Mouse (Mus musculus) MEL (cell line): ENCODE measurements around the gene Ncf4. TPM values are rescaled to one million over a fixed set of nuclear protein-coding genes. Genes with fewer than 3 reads are reported as not detected.

Source experiments
- DNase-seq: peaks from one replicate; pipeline ENCODE4 v3.0.0; 2011; ENCODE audit warnings: low read depth, low spot score
- H3K27ac ChIP-seq: 2 replicates; pipeline ENCODE4 v1.5.1; 2012; ENCODE audit warnings: low read depth, mild to moderate bottlenecking, control low read depth, low read length, moderate library complexity; ENCODE audit not compliant: control insufficient read depth
- H3K27me3 ChIP-seq, 2 experiments: fragments of 150-350 bp in 1 of 2; sonication (generic) in 1 of 2; 2 replicates each; pipeline ENCODE4 v1.6.1; 2012; ENCODE audit warnings: low read length in 2 of 2, mild to moderate bottlenecking in 2 of 2, improper control_type of control experiment in 1 of 2, moderate library complexity in 1 of 2; ENCODE audit not compliant: insufficient read depth in 2 of 2, control insufficient read depth in 1 of 2
- H3K36me3 ChIP-seq, 2 experiments: 2 replicates each; pipeline ENCODE4 v1.6.1; 2012 to 2014; ENCODE audit warnings: low read length in 2 of 2, improper control_type of control experiment in 1 of 2, inconsistent platforms in 1 of 2, mild to moderate bottlenecking in 1 of 2; ENCODE audit not compliant: insufficient read depth in 2 of 2, control insufficient read depth in 1 of 2
- H3K4me1 ChIP-seq, 2 experiments: fragments of 150-350 bp in 1 of 2; sonication (generic) in 1 of 2; 2 replicates each; pipeline ENCODE4 v1.6.1; 2012; ENCODE audit warnings: low read length in 2 of 2, improper control_type of control experiment in 1 of 2, mild to moderate bottlenecking in 1 of 2; ENCODE audit not compliant: insufficient read depth in 2 of 2, control insufficient read depth in 1 of 2
- H3K4me3 ChIP-seq, 2 experiments: fragments of 150-350 bp in 1 of 2; sonication (generic) in 1 of 2; 2 replicates each; pipeline ENCODE4 v1.5.1; 2012; ENCODE audit warnings: low read depth in 2 of 2, low read length in 2 of 2, mild to moderate bottlenecking in 2 of 2, moderate library complexity in 2 of 2, control low read depth in 1 of 2, improper control_type of control experiment in 1 of 2; ENCODE audit not compliant: control insufficient read depth in 1 of 2, insufficient read depth in 1 of 2
- H3K79me2 ChIP-seq: 2 replicates; pipeline ENCODE4 v1.6.1; 2012; ENCODE audit warnings: mild to moderate bottlenecking, low read length, moderate library complexity; ENCODE audit not compliant: control insufficient read depth, poor library complexity, insufficient read depth
- H3K9ac ChIP-seq: 2 replicates; pipeline ENCODE4 v1.6.1; 2012; ENCODE audit warnings: low read depth, mild to moderate bottlenecking, control low read depth, low read length, moderate library complexity; ENCODE audit not compliant: control insufficient read depth, poor library complexity, severe bottlenecking
- H3K9me3 ChIP-seq: fragments of 150-350 bp; sonication (generic); replicated peaks from 2 replicates; pipeline ENCODE4 v1.6.1; 2012; ENCODE audit warnings: mild to moderate bottlenecking, low read length, improper control_type of control experiment, moderate library complexity; ENCODE audit not compliant: insufficient read depth
- BHLHE40 ChIP-seq: IDR thresholded peaks from 2 replicates; pipeline ENCODE4 v1.6.1; 2012; ENCODE audit warnings: low read depth, mild to moderate bottlenecking, inconsistent platforms, low read length, improper control_type of control experiment, borderline replicate concordance
- CHD1 ChIP-seq: IDR thresholded peaks from 2 replicates; pipeline ENCODE4 v1.6.1; 2012; ENCODE audit warnings: low read depth, mild to moderate bottlenecking, inconsistent platforms, low read length, improper control_type of control experiment
- EP300 ChIP-seq, 2 experiments: IDR thresholded peaks; 2 replicates each; pipeline ENCODE4 v1.6.1; 2011; ENCODE audit warnings: improper control_type of control experiment in 2 of 2, low read length in 2 of 2, low read depth in 1 of 2, mild to moderate bottlenecking in 1 of 2
- GABPA ChIP-seq: IDR thresholded peaks from 2 replicates; pipeline ENCODE4 v1.6.1; 2012; ENCODE audit warnings: low read depth, mild to moderate bottlenecking, inconsistent platforms, low read length, improper control_type of control experiment, moderate library complexity
- GATA1 ChIP-seq: IDR thresholded peaks from 2 replicates; pipeline ENCODE4 v1.6.1; 2011; ENCODE audit warnings: low read depth, low read length, improper control_type of control experiment
- JUND ChIP-seq: IDR thresholded peaks from 2 replicates; pipeline ENCODE4 v1.6.1; 2011; ENCODE audit warnings: low read depth, mild to moderate bottlenecking, improper control_type of control experiment, low read length
- MAX ChIP-seq: IDR thresholded peaks from 2 replicates; pipeline ENCODE4 v1.6.1; 2011; ENCODE audit warnings: low read length, improper control_type of control experiment
- MAZ ChIP-seq: IDR thresholded peaks from 2 replicates; pipeline ENCODE4 v1.6.1; 2012; ENCODE audit warnings: low read depth, mild to moderate bottlenecking, inconsistent platforms, low read length, improper control_type of control experiment
- MXI1 ChIP-seq: IDR thresholded peaks from 2 replicates; pipeline ENCODE4 v1.6.1; 2011; ENCODE audit warnings: mild to moderate bottlenecking, low read depth, low read length, improper control_type of control experiment
- MYB ChIP-seq: IDR thresholded peaks from 2 replicates; pipeline ENCODE4 v1.6.1; 2011; ENCODE audit warnings: mild to moderate bottlenecking, low read depth, low read length, improper control_type of control experiment
- POLR2A ChIP-seq, 2 experiments: IDR thresholded peaks; 2 replicates each; pipeline ENCODE4 v1.6.1; 2011 to 2012; ENCODE audit warnings: low read length in 2 of 2, mild to moderate bottlenecking in 2 of 2, control low read depth in 1 of 2, improper control_type of control experiment in 1 of 2, low read depth in 1 of 2, moderate library complexity in 1 of 2; ENCODE audit not compliant: control insufficient read depth in 1 of 2, insufficient read depth in 1 of 2, poor library complexity in 1 of 2
- POLR2AphosphoS5 ChIP-seq: IDR thresholded peaks from 2 replicates; pipeline ENCODE4 v1.6.1; 2012; ENCODE audit warnings: low read depth, borderline replicate concordance, mild to moderate bottlenecking, inconsistent platforms, low read length, moderate library complexity, mixed read lengths
- SIN3A ChIP-seq: IDR thresholded peaks from 2 replicates; pipeline ENCODE4 v1.6.1; 2012; ENCODE audit warnings: low read length, improper control_type of control experiment, inconsistent platforms
- TAL1 ChIP-seq: IDR thresholded peaks from 2 replicates; pipeline ENCODE4 v1.6.1; 2012; ENCODE audit warnings: mild to moderate bottlenecking, inconsistent platforms, low read length, moderate library complexity, mixed read lengths
- UBTF ChIP-seq: IDR thresholded peaks from 2 replicates; pipeline ENCODE4 v1.6.1; 2012; ENCODE audit warnings: low read depth, mild to moderate bottlenecking, inconsistent platforms, low read length, improper control_type of control experiment, moderate library complexity, borderline replicate concordance; ENCODE audit not compliant: insufficient read depth
- ZMIZ1 ChIP-seq: IDR thresholded peaks from 2 replicates; pipeline ENCODE4 v1.6.1; 2012; ENCODE audit warnings: low read depth, mild to moderate bottlenecking, inconsistent platforms, low read length, improper control_type of control experiment, moderate library complexity
- polyA plus RNA-seq, 2 experiments: library from polyadenylated mRNA; stranded (reverse) in 1 of 2; unstranded in 1 of 2; fragments of >175 nt in 1 of 2; fragments of >200 nt in 1 of 2; gene quantifications; 2 replicates each; pipeline versions ENCODE4 v1.2.1 to v1.2.4; 2012; ENCODE audit warnings: low replicate concordance in 2 of 2, low read depth in 1 of 2; ENCODE audit not compliant: insufficient read length in 2 of 2, insufficient read depth in 1 of 2, missing spikeins in 1 of 2
- total RNA-seq: library from RNA; depleted of rRNA; stranded (reverse); fragments of 300-350 nt; gene quantifications from 2 replicates; pipeline ENCODE4 v1.2.3, GENCODE M21; 2012

The Ncf4 gene
- total and polyA plus RNA-seq, 3 experiments, result 1.7 to 16.5 TPM; not detected in 1

GRCm38 (mm10) chr15:78243061-78243460 lies 1.5 kb upstream of the Ncf4 start:
- Histone ChIP-seq H3K4me1 (peaks cover 0 to 3% of the 10 kb centered on the region in 2 experiments; a peak in 1 of 4 replicates), H3K36me3 (no peaks in the 10 kb centered on the region), H3K4me3 (no peak overlapping the region), H3K27me3 (0 out of 4 replicates have a peak, but pooled peaks cover 0 to under 1% of the 10 kb centered on the region in 2 experiments), H3K9me3 (no peaks in the 10 kb centered on the region), H3K79me2 (no peaks in the 10 kb centered on the region), H3K27ac (no peak overlapping the region), H3K9ac (no peak overlapping the region)
- no peak for DNase-seq
- TF ChIP-seq MYB (no peak), GATA1 (no peak), TAL1 (no peak), POLR2A (IDR thresholded peaks at IDR 0.05; ENCODE audit: control insufficient read depth in 1 of 2, insufficient read depth in 1 of 2, low read depth in 1 of 2, low read length in 2 of 2, poor library complexity in 1 of 2) (no peak), UBTF (no peak), ZMIZ1 (no peak), SIN3A (no peak), EP300 (IDR thresholded peaks at IDR 0.05; ENCODE audit: low read depth in 1 of 2, low read length in 2 of 2) (no peak), CHD1 (no peak), MAZ (no peak), BHLHE40 (no peak), POLR2AphosphoS5 (no peak), MXI1 (no peak), MAX (no peak)

GRCm38 (mm10) chr15:78243774-78244173 lies 827 bp upstream of the Ncf4 start:
- Histone ChIP-seq H3K27me3 (no peaks in the 10 kb centered on the region), H3K9ac (peak overlapping the region; percentile 17; the same call in 1 of the 2 replicates), H3K27ac (no peak overlapping the region)

More at GRCm38 (mm10) chr15:78243774-78244173, 827 bp upstream of the Ncf4 start:
- no peak overlapping the region for H3K4me3 ChIP-seq
- TF ChIP-seq JUND (no peak), GABPA (no peak), POLR2A (IDR thresholded peaks at IDR 0.05; ENCODE audit: control insufficient read depth in 1 of 2, insufficient read depth in 1 of 2, low read depth in 1 of 2, low read length in 2 of 2, poor library complexity in 1 of 2) (no peak), CHD1 (no peak)
- H3K79me2 ChIP-seq, result no peaks in the 10 kb centered on the region
- peaks cover 0 to 7% of the 10 kb centered on the region in 2 experiments; a peak in 2 of 4 replicates for H3K4me1 ChIP-seq
- no peaks in the 10 kb centered on the region for H3K9me3 ChIP-seq
- peak; percentile 22 for DNase-seq
- H3K36me3 ChIP-seq, result no peaks in the 10 kb centered on the region
